Mouse (Mus musculus): ENCODE results near the gene Itga11.

- TF ChIP-seq POLR2A (IDR thresholded peaks at IDR 0.05; ENCODE audit: control insufficient read depth, extremely low read depth, insufficient read depth, low read length, poor library complexity) (no peak), CTCF (IDR thresholded peaks at IDR 0.05; ENCODE audit: borderline replicate concordance, control insufficient read depth, extremely low read depth, insufficient read depth, low read length, poor library complexity) (no peak)
Measured at GRCm38 (mm10) chr9:62679398-62679797, 1.8 kb downstream of the Itga11 start.

Data from thymus, adult 2 months (tissue).